Comparison of ENCODE assay signal across 8 mouse cellular contexts in the genomic region with DNA sequence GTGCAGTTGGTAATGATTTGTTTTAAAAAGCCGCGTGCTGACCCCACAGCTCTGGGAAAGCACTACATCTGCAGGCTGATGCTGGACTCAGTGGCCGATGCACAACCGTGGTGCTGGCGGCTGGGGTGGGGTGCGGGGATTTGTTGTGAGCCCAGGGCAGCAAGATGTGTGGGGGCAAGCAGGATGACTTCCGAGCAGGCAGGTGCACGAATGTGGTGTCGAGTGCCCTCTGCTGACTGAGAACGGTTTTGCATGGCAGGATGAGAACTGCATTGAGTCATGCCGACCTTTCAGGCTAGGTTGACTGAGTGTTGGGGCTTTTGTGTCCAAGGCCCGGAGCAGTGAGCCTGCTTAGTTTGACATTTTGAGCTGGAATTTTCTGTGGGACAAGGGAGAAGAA. TPM values are rescaled to one million over a fixed set of nuclear protein-coding genes. Genes with fewer than 3 reads are reported as not detected.
A peak's percentile ranks its signal among the peaks of the same experiment; 100 is the strongest.
DNase-seq lines count a peak whose midpoint lies in the region; ATAC-seq lines count a peak whose summit lies in the region.

No protein-coding gene starts in this region.

- H3K4me1 ChIP-seq in hindbrain, embryonic 14.5 days (replicated peaks; ENCODE audit: control insufficient read depth, insufficient read depth, low read length), result no peaks in the 10 kb centered on the region

- no peak overlapping the region for H3K27ac ChIP-seq in hindbrain, embryonic 14.5 days

- 10% methylated on average over 12 of the region's 12 CpGs for WGBS in hindbrain, embryonic 14.5 days

- no peaks in the 10 kb centered on the region for H3K36me3 ChIP-seq in hindbrain, embryonic 14.5 days (replicated peaks; ENCODE audit: control insufficient read depth, insufficient read depth)

- ATAC-seq in hindbrain, embryonic 14.5 days (ENCODE audit: low FRiP score), result peak; percentile 68

- peak overlapping the region; percentile 34 for H3K9ac ChIP-seq in hindbrain, embryonic 14.5 days

- 0 out of 2 replicates have a peak, but pooled peaks cover 7% of the 10 kb centered on the region for H3K27me3 ChIP-seq in hindbrain, embryonic 14.5 days (ENCODE audit: control insufficient read depth, insufficient read depth, low read length)

- peak overlapping the region; percentile 44 for H3K4me2 ChIP-seq in hindbrain, embryonic 14.5 days (replicated peaks)

- peak; percentile 67 for DNase-seq in MN1 (ENCODE audit: low spot score)
- peak; percentile 55 for DNase-seq in cerebellum, adult 8-10 months
- DNase-seq in frontal cortex, adult 2 months (ENCODE audit: extremely low spot score in 1 of 2, low spot score in 1 of 2), result peak; percentile 65 to 96
- peak; percentile 93 for DNase-seq in hindbrain, embryonic 14.5 days (ENCODE audit: low spot score)
- peak; percentile 85 to 86 for DNase-seq in layer of hippocampus, postnatal 14 days (ENCODE audit: low spot score in 2 of 2)
- DNase-seq in lung, postnatal 25 days (ENCODE audit: low spot score), result peak; percentile 40
- peak; percentile 65 for DNase-seq in retina, postnatal 7 days (ENCODE audit: low read depth, low spot score)
- DNase-seq in urinary bladder, postnatal 10 days (ENCODE audit: low spot score), result peak; percentile 26

- H3K4me3 ChIP-seq in hindbrain, embryonic 14.5 days (replicated peaks; ENCODE audit: low read length), result peak overlapping the region; percentile 7; the same call in 1 of the 2 replicates

- H3K9me3 ChIP-seq in hindbrain, embryonic 14.5 days (ENCODE audit: control insufficient read depth, low read length), result no peaks in the 10 kb centered on the region

RNA-seq across cellular contexts. Expression of a gene that starts 42.4 kb away (rescaled TPM):
- polyA plus RNA-seq in frontal cortex, adult 2 months (2012; rRNA removed), result 3.1 and 3.3 TPM in 2 replicates
- 0.08 TPM in 1 of 2 replicates, not detected in the other for polyA plus RNA-seq in hindbrain, embryonic 14.5 days (2014; fragmentation: Nextera tagmentation; extraction: Ambion mirVana)
- 1 to 10 TPM; 4.7 to 5.7 TPM for total RNA-seq in layer of hippocampus, postnatal 14 days (2021)

Comparison
In these comparisons a context has a peak if more than half of its experiments do, and no peak if none do; other contexts are left out.
1. DNase-seq: peak in every context shown above with its lines; median percentile 93 in hindbrain, embryonic 14.5 days; 86 in layer of hippocampus, postnatal 14 days; 80 in frontal cortex, adult 2 months; 67 in MN1; 65 in retina, postnatal 7 days; 55 in cerebellum, adult 8-10 months; 40 in lung, postnatal 25 days; 26 in urinary bladder, postnatal 10 days.